Comparison of ENCODE assay signal across 8 mouse cellular contexts in the genomic region with DNA sequence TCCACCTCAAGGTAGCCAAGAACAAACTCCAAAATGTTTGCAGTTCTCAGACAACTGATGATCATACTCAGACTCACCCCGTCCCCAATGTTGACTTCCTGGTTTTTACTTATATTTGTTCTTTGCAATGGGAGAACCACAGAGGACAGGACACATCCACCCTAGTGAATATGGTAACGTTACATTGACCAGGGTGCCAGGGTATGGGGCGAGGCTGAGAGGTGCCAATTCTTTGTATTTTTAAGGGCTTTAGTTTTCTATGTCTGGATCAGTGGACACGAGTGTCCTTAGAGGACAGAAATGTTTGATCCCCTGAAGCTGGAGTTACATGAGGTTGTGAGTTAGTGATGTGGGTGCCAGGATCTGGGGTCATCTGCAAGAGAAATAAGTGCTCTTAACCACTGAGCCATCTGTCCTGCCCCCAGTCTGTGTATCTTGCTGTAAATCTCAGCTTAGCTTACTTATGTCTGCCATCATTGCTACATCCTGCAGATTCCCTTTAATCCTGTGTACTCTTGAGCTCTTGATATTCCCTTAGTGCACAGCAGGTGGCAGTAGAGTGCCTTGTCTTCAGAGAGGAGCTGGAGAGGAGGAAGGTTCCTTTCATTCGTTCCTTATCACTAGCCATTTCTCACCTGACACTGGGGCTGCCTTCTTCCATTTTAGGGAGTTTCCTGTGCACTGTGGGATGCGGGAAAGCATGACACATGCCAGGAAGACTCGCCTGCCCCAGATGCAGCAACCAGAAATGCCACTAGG. TPM values are rescaled to one million over a fixed set of nuclear protein-coding genes. Genes with fewer than 3 reads are reported as not detected.
DNase-seq lines count a peak whose midpoint lies in the region; ATAC-seq and TF ChIP-seq lines count a peak whose summit lies in the region.

No protein-coding gene starts in this region.

- peak; percentile 97 for TF ChIP-seq CTCF in midbrain, postnatal 0 days (IDR thresholded peaks at IDR 0.05)

- H3K36me3 ChIP-seq in embryonic facial prominence, embryonic 11.5 days (replicated peaks; ENCODE audit: control insufficient read depth, insufficient read depth, low read depth, low read length) = peaks cover 1% of the 10 kb centered on the region; the same call in 1 of the 2 replicates
- H3K36me3 ChIP-seq in limb, embryonic 13.5 days = peaks cover 18% of the 10 kb centered on the region
- peaks cover 4% of the 10 kb centered on the region for H3K36me3 ChIP-seq in midbrain, postnatal 0 days (ENCODE audit: insufficient read depth, low read length)

- no peak overlapping the region for H3K4me2 ChIP-seq in embryonic facial prominence, embryonic 11.5 days (ENCODE audit: low read depth, low read length)
- no peak overlapping the region for H3K4me2 ChIP-seq in limb, embryonic 13.5 days (replicated peaks)
- H3K4me2 ChIP-seq in midbrain, postnatal 0 days (ENCODE audit: low read depth, low read length, poor library complexity, severe bottlenecking) = no peak overlapping the region

- no peaks in the 10 kb centered on the region for H3K27me3 ChIP-seq in embryonic facial prominence, embryonic 11.5 days (ENCODE audit: control insufficient read depth, insufficient read depth, low read length)
- no peaks in the 10 kb centered on the region for H3K27me3 ChIP-seq in limb, embryonic 13.5 days
- H3K27me3 ChIP-seq in midbrain, postnatal 0 days (ENCODE audit: insufficient read depth, low read length) = no peaks in the 10 kb centered on the region

- DNase-seq in urinary bladder, adult 18-20 months (ENCODE audit: low spot score in 2 of 2) = peak; percentile 55 to 57
- no peak for DNase-seq in urinary bladder, adult 2 months (ENCODE audit: low spot score)
- DNase-seq in embryonic facial prominence, embryonic 11.5 days (ENCODE audit: low spot score) = peak; percentile 80
- DNase-seq in heart, adult 8-10 months (ENCODE audit: low spot score) = peak; percentile 82
- DNase-seq in kidney, adult 9 months = peak; percentile 90
- DNase-seq in midbrain, postnatal 0 days (ENCODE audit: low spot score) = peak; percentile 91
- peak; percentile 55 to 80 for DNase-seq in spleen, postnatal 10 days (ENCODE audit: low spot score in 2 of 2)

- no peaks in the 10 kb centered on the region for H3K4me1 ChIP-seq in embryonic facial prominence, embryonic 11.5 days (ENCODE audit: control insufficient read depth, insufficient read depth, low read length)
- H3K4me1 ChIP-seq in limb, embryonic 13.5 days = no peaks in the 10 kb centered on the region
- no peaks in the 10 kb centered on the region; the same call in 1 of the 2 replicates for H3K4me1 ChIP-seq in midbrain, postnatal 0 days (ENCODE audit: insufficient read depth, low read length)

- 0 out of 2 replicates have a peak, but pooled peaks have one; percentile 12 for ATAC-seq in embryonic facial prominence, embryonic 11.5 days (replicated peaks; ENCODE audit: insufficient number of reproducible peaks, low FRiP score, low TSS enrichment, low read depth)
- ATAC-seq in limb, embryonic 13.5 days (ENCODE audit: low FRiP score, low read depth) = 0 out of 2 replicates have a peak, but pooled peaks have one; percentile 34
- ATAC-seq in midbrain, postnatal 0 days (ENCODE audit: low FRiP score) = peak; percentile 80

- H3K9me3 ChIP-seq in embryonic facial prominence, embryonic 11.5 days (replicated peaks; ENCODE audit: control insufficient read depth, low read length) = no peaks in the 10 kb centered on the region
- H3K9me3 ChIP-seq in limb, embryonic 13.5 days = peaks cover under 1% of the 10 kb centered on the region
- 0 out of 2 replicates have a peak, but pooled peaks cover under 1% of the 10 kb centered on the region for H3K9me3 ChIP-seq in midbrain, postnatal 0 days (ENCODE audit: low read length)

- 38% methylated on average over 7 of the region's 7 CpGs for WGBS in embryonic facial prominence, embryonic 11.5 days
- 36% methylated on average over 7 of the region's 7 CpGs for WGBS in limb, embryonic 13.5 days
- 37% methylated on average over 7 of the region's 7 CpGs for WGBS in midbrain, postnatal 0 days

- H3K27ac ChIP-seq in embryonic facial prominence, embryonic 11.5 days (replicated peaks; ENCODE audit: low read depth, low read length) = no peak overlapping the region
- H3K27ac ChIP-seq in limb, embryonic 13.5 days = no peak overlapping the region
- H3K27ac ChIP-seq in midbrain, postnatal 0 days (ENCODE audit: low read depth, low read length) = peak overlapping the region; percentile 71; the same call in 1 of the 2 replicates

- H3K9ac ChIP-seq in embryonic facial prominence, embryonic 11.5 days (replicated peaks; ENCODE audit: low read length) = no peak overlapping the region
- H3K9ac ChIP-seq in limb, embryonic 13.5 days = no peak overlapping the region
- no peak overlapping the region for H3K9ac ChIP-seq in midbrain, postnatal 0 days (replicated peaks; ENCODE audit: low read length, poor library complexity, severe bottlenecking)

- H3K4me3 ChIP-seq in embryonic facial prominence, embryonic 11.5 days (ENCODE audit: low read depth, low read length) = no peak overlapping the region
- no peak overlapping the region for H3K4me3 ChIP-seq in limb, embryonic 13.5 days
- H3K4me3 ChIP-seq in midbrain, postnatal 0 days (ENCODE audit: low read depth, low read length) = no peak overlapping the region

RNA-seq across cellular contexts. Expression of a gene that starts 28.9 kb away (rescaled TPM):
- polyA plus RNA-seq in urinary bladder, adult 2 months (2012; rRNA removed) = 33.4 and 38.5 TPM in 2 replicates
- 13.8 TPM in 2 replicates for polyA plus RNA-seq in embryonic facial prominence, embryonic 11.5 days (2014; fragmentation: Nextera tagmentation; extraction: Ambion mirVana)
- 10 to 100 TPM; 24.7 to 29.4 (median 28.0) TPM for total RNA-seq in heart, adult 8-10 months (2022)
- polyA plus RNA-seq in limb, embryonic 13.5 days (2015; fragmentation: Nextera tagmentation; extraction: Ambion mirVana) = 24.2 and 24.4 TPM in 2 replicates
- 65.8 and 66.7 TPM in 2 replicates for total RNA-seq in midbrain, postnatal 0 days (2014; rRNA removed)
- 53.8 and 61.5 TPM in 2 replicates for polyA plus RNA-seq in midbrain, postnatal 0 days (2015; fragmentation: Nextera tagmentation; extraction: Ambion mirVana)

RNA-seq across cellular contexts. Expression of a gene that starts 45.2 kb away (rescaled TPM):
- 21.3 and 23.1 TPM in 2 replicates for polyA plus RNA-seq in urinary bladder, adult 2 months (2012; rRNA removed)
- 66.4 and 73.4 TPM in 2 replicates for polyA plus RNA-seq in embryonic facial prominence, embryonic 11.5 days (2014; fragmentation: Nextera tagmentation; extraction: Ambion mirVana)
- total RNA-seq in heart, adult 8-10 months (2022) = 10 to 100 TPM in 2 of 4 experiments, 1 to 10 TPM in 2; 7.0 to 10.3 (median 9.9) TPM
- polyA plus RNA-seq in limb, embryonic 13.5 days (2015; fragmentation: Nextera tagmentation; extraction: Ambion mirVana) = 74.0 and 75.9 TPM in 2 replicates
- total RNA-seq in midbrain, postnatal 0 days (2014; rRNA removed) = 86.4 and 92.4 TPM in 2 replicates
- polyA plus RNA-seq in midbrain, postnatal 0 days (2015; fragmentation: Nextera tagmentation; extraction: Ambion mirVana) = 78.6 and 85.2 TPM in 2 replicates

Comparison
In these comparisons a context has a peak if more than half of its experiments do, and no peak if none do; other contexts are left out.
1. ATAC-seq: peak in every context shown above with its lines; median percentile 80 in midbrain, postnatal 0 days; 34 in limb, embryonic 13.5 days; 12 in embryonic facial prominence, embryonic 11.5 days.